In genomic region chr7:106985236-106985635, GRCm38 (mm10) we compare ENCODE assay signal across 30 mouse cellular contexts. TPM values are rescaled to one million over a fixed set of nuclear protein-coding genes. Genes with fewer than 3 reads are reported as not detected.
A peak's percentile ranks its signal among the peaks of the same experiment; 100 is the strongest.
DNase-seq lines count a peak whose midpoint lies in the region; TF ChIP-seq lines count a peak whose summit lies in the region.
"Had no signal": no experiment of that assay in that cellular context is flagged by ENCODE, and none has a peak within 500 bp of the region (broad histone marks: within the 10 kb centered on the region; RNA-seq: fewer than 3 reads in every experiment).

No protein-coding gene starts in this region.

- no peaks in the 10 kb centered on the region for H3K27me3 ChIP-seq in spleen, adult 2 months (ENCODE audit: control insufficient read depth, insufficient read depth, low read length)
- H3K27me3 ChIP-seq in forebrain, embryonic 10.5 days (ENCODE audit: poor library complexity, severe bottlenecking), result no peaks in the 10 kb centered on the region
- H3K27me3 ChIP-seq: embryonic facial prominence, embryonic 15.5 days; forebrain, embryonic 15.5 days; heart, embryonic 15.5 days; hindbrain, embryonic 13.5 days; intestine, embryonic 15.5 days; kidney, embryonic 15.5 days had no signal

- TF ChIP-seq POLR2A in spleen, adult 2 months (IDR thresholded peaks at IDR 0.05; ENCODE audit: low read depth, low read length), result no peak

- TF ChIP-seq CTCF in spleen, adult 2 months (IDR thresholded peaks at IDR 0.05; ENCODE audit: extremely low read depth, insufficient read depth, insufficient read length, insufficient replicate concordance), result no peak

- no peaks in the 10 kb centered on the region for H3K4me1 ChIP-seq in spleen, adult 2 months (ENCODE audit: control insufficient read depth, insufficient read depth, insufficient read length)
- no peaks in the 10 kb centered on the region for H3K4me1 ChIP-seq in ES-E14 (ENCODE audit: control insufficient read depth in 2 of 2, insufficient read depth in 2 of 2, low read length in 2 of 2, poor library complexity in 1 of 2)
- H3K4me1 ChIP-seq in forebrain, embryonic 10.5 days, result no peaks in the 10 kb centered on the region
- H3K4me1 ChIP-seq: embryonic facial prominence, embryonic 15.5 days; forebrain, embryonic 15.5 days; heart, embryonic 15.5 days; hindbrain, embryonic 13.5 days; intestine, embryonic 15.5 days; kidney, embryonic 15.5 days had no signal

- peak overlapping the region; percentile 73 for H3K9ac ChIP-seq in ES-E14 (ENCODE audit: insufficient read depth, low read depth, low read length, poor library complexity, severe bottlenecking)
- H3K9ac ChIP-seq: embryonic facial prominence, embryonic 15.5 days; forebrain, embryonic 15.5 days; heart, embryonic 15.5 days; hindbrain, embryonic 13.5 days; intestine, embryonic 15.5 days; kidney, embryonic 15.5 days had no signal

- H3K4me3 ChIP-seq in spleen, adult 2 months (ENCODE audit: extremely low read depth, insufficient read depth, insufficient read length), result peak overlapping the region; percentile 44; the same call in 1 of the 2 replicates
- peak overlapping the region; percentile 58 to 61 for H3K4me3 ChIP-seq in ES-E14 (ENCODE audit: insufficient read depth in 1 of 2, low read depth in 1 of 2, low read length in 2 of 2, poor library complexity in 1 of 2, severe bottlenecking in 1 of 2)
- no peak overlapping the region for H3K4me3 ChIP-seq in forebrain, embryonic 10.5 days
- H3K4me3 ChIP-seq: embryonic facial prominence, embryonic 15.5 days; erythroblast, embryonic 14.5 days; forebrain, embryonic 15.5 days; heart, adult 2 months; heart, embryonic 15.5 days; hindbrain, embryonic 13.5 days; intestine, embryonic 15.5 days; kidney, embryonic 15.5 days had no signal

- no peaks in the 10 kb centered on the region for H3K36me3 ChIP-seq in spleen, adult 2 months (ENCODE audit: control insufficient read depth, insufficient read depth, low read length)
- H3K36me3 ChIP-seq in ES-E14 (ENCODE audit: control insufficient read depth, insufficient read depth, low read length, poor library complexity, severe bottlenecking), result no peaks in the 10 kb centered on the region
- no peaks in the 10 kb centered on the region for H3K36me3 ChIP-seq in forebrain, embryonic 10.5 days (replicated peaks)
- H3K36me3 ChIP-seq: embryonic facial prominence, embryonic 15.5 days; forebrain, embryonic 15.5 days; heart, embryonic 15.5 days; hindbrain, embryonic 13.5 days; intestine, embryonic 15.5 days; kidney, embryonic 15.5 days had no signal

- no peak for DNase-seq in spleen, adult 2 months (ENCODE audit: low read depth in 1 of 2, low spot score in 2 of 2)
- no peak for DNase-seq in spleen, postnatal 4 days (ENCODE audit: low spot score in 2 of 2)
- no peak for DNase-seq in ES-E14 (ENCODE audit: low read depth, low spot score)
- peak; percentile 54 for DNase-seq in R1 (ENCODE audit: low read depth, low spot score)
- peak; percentile 1 for DNase-seq in naive thymus-derived CD4-positive, alpha-beta T cell, adult 2 months (ENCODE audit: low read depth)
- no peak for DNase-seq in kidney, postnatal 4 days
- DNase-seq in forebrain, embryonic 10.5 days (ENCODE audit: extremely low spot score, low spot score), result no peak
- no peak for DNase-seq in adrenal gland, adult 18-20 months (ENCODE audit: low spot score in 2 of 2)
- DNase-seq: adrenal gland, adult 2 months; adrenal gland, postnatal 25 days; cerebellum, adult 8-10 months; cerebellum, postnatal 14 days; gastrocnemius, postnatal 10 days; heart, adult 2 months; heart, postnatal 14 days; kidney, adult 2 months had no signal

- 95% methylated on average over 3 of the region's 3 CpGs for WGBS in spleen, adult 2 months
- 87% methylated on average over 3 of the region's 3 CpGs for WGBS in forebrain, embryonic 10.5 days

- no peaks in the 10 kb centered on the region for H3K9me3 ChIP-seq in ES-E14 (ENCODE audit: control insufficient read depth, insufficient read depth, low read depth, low read length)
- peaks cover 7% of the 10 kb centered on the region; the same call in 1 of the 2 replicates for H3K9me3 ChIP-seq in forebrain, embryonic 10.5 days
- H3K9me3 ChIP-seq: embryonic facial prominence, embryonic 15.5 days; forebrain, embryonic 15.5 days; heart, embryonic 15.5 days; hindbrain, embryonic 13.5 days; intestine, embryonic 15.5 days; kidney, embryonic 15.5 days had no signal

- in situ Hi-C loops in ES-E14 (cut with MboI; ENCODE audit: low sequenced_read_pairs in 2 of 2, unreplicated experiment in 2 of 2), result no loop called here

- no peak overlapping the region for H3K27ac ChIP-seq in spleen, adult 2 months (ENCODE audit: insufficient read depth, low read length)
- peak overlapping the region; percentile 24; the same call in 1 of the 2 replicates for H3K27ac ChIP-seq in ES-E14 (ENCODE audit: insufficient read depth, low read depth, low read length, poor library complexity, severe bottlenecking)
- H3K27ac ChIP-seq in forebrain, embryonic 10.5 days, result no peak overlapping the region
- H3K27ac ChIP-seq: embryonic facial prominence, embryonic 15.5 days; forebrain, embryonic 15.5 days; heart, adult 2 months; heart, embryonic 15.5 days; hindbrain, embryonic 13.5 days; hindbrain, postnatal 0 days; intestine, embryonic 15.5 days; kidney, embryonic 15.5 days had no signal

TF ChIP-seq in ES-E14, 5 proteins besides CTCF, POLR2A, EP300 and RAD21:
- TF ChIP-seq CHD2 (IDR thresholded peaks at IDR 0.05; ENCODE audit: low read depth, low read length), result no peak
- no peak for TF ChIP-seq HCFC1 (IDR thresholded peaks at IDR 0.05; ENCODE audit: borderline replicate concordance, insufficient read depth, low read length)
- no peak for TF ChIP-seq ZNF384 (IDR thresholded peaks at IDR 0.05; ENCODE audit: low read depth, low read length)
- TF ChIP-seq ZC3H11A (IDR thresholded peaks at IDR 0.05; ENCODE audit: borderline replicate concordance, low read depth, low read length), result no peak
- TF ChIP-seq MAFK (IDR thresholded peaks at IDR 0.05; ENCODE audit: insufficient read depth, low read depth, low read length), result no peak

RNA-seq across cellular contexts. Expression of gene Olfr711, which starts 10.0 kb away (rescaled TPM):
- polyA plus RNA-seq in spleen, adult 2 months (2012; rRNA removed), result not detected in 2 replicates
- total RNA-seq in ES-E14 (2012; rRNA removed), result not detected in 2 replicates
- not detected in 2 replicates for polyA plus RNA-seq in forebrain, embryonic 10.5 days (2016; fragmentation: Nextera tagmentation; extraction: Ambion mirVana)
- total RNA-seq in adrenal gland, adult 18-20 months (2021), result not detected
- total RNA-seq: adrenal gland, adult 2 months; adrenal gland, postnatal 25 days; common myeloid progenitor, adult 5-6 weeks; gastrocnemius, postnatal 10 days; heart, adult 2 months; heart, postnatal 14 days; hematopoietic stem cell, adult 5-6 weeks; hindbrain, postnatal 0 days had no signal
- polyA plus RNA-seq: adrenal gland, adult 2 months; embryonic facial prominence, embryonic 11.5 days; embryonic facial prominence, embryonic 15.5 days; erythroblast, embryonic 14.5 days; forebrain, embryonic 11.5 days; forebrain, embryonic 15.5 days; gonadal fat pad, adult 2 months; heart, adult 2 months; heart, embryonic 11.5 days; heart, embryonic 15.5 days; hindbrain, embryonic 13.5 days; hindbrain, postnatal 0 days; intestine, embryonic 15.5 days; kidney, adult 2 months; kidney, embryonic 15.5 days had no signal

RNA-seq across cellular contexts. Expression of gene Olfr2, which starts 20.6 kb away (rescaled TPM):
- polyA plus RNA-seq in spleen, adult 2 months (2012; rRNA removed), result not detected in 2 replicates
- not detected in 2 replicates for total RNA-seq in ES-E14 (2012; rRNA removed)
- not detected in 2 replicates for polyA plus RNA-seq in forebrain, embryonic 10.5 days (2016; fragmentation: Nextera tagmentation; extraction: Ambion mirVana)
- not detected for total RNA-seq in adrenal gland, adult 18-20 months (2021)
- total RNA-seq: adrenal gland, adult 2 months; adrenal gland, postnatal 25 days; common myeloid progenitor, adult 5-6 weeks; gastrocnemius, postnatal 10 days; heart, adult 2 months; heart, postnatal 14 days; hematopoietic stem cell, adult 5-6 weeks; hindbrain, postnatal 0 days had no signal
- polyA plus RNA-seq: adrenal gland, adult 2 months; embryonic facial prominence, embryonic 11.5 days; embryonic facial prominence, embryonic 15.5 days; erythroblast, embryonic 14.5 days; forebrain, embryonic 11.5 days; forebrain, embryonic 15.5 days; gonadal fat pad, adult 2 months; heart, adult 2 months; heart, embryonic 11.5 days; heart, embryonic 15.5 days; hindbrain, embryonic 13.5 days; hindbrain, postnatal 0 days; intestine, embryonic 15.5 days; kidney, adult 2 months; kidney, embryonic 15.5 days had no signal

RNA-seq across cellular contexts. Expression of gene Olfr6, which starts 21.5 kb away (rescaled TPM):
- not detected in 2 replicates for polyA plus RNA-seq in spleen, adult 2 months (2012; rRNA removed)
- not detected in 2 replicates for total RNA-seq in ES-E14 (2012; rRNA removed)
- not detected in 2 replicates for polyA plus RNA-seq in forebrain, embryonic 10.5 days (2016; fragmentation: Nextera tagmentation; extraction: Ambion mirVana)
- not detected for total RNA-seq in adrenal gland, adult 18-20 months (2021)
- total RNA-seq: adrenal gland, adult 2 months; adrenal gland, postnatal 25 days; common myeloid progenitor, adult 5-6 weeks; gastrocnemius, postnatal 10 days; heart, adult 2 months; heart, postnatal 14 days; hematopoietic stem cell, adult 5-6 weeks; hindbrain, postnatal 0 days had no signal
- polyA plus RNA-seq: adrenal gland, adult 2 months; embryonic facial prominence, embryonic 11.5 days; forebrain, embryonic 11.5 days; forebrain, embryonic 15.5 days; gonadal fat pad, adult 2 months; heart, adult 2 months; heart, embryonic 11.5 days; heart, embryonic 15.5 days; hindbrain, embryonic 13.5 days; hindbrain, postnatal 0 days; intestine, embryonic 15.5 days; kidney, adult 2 months; kidney, embryonic 15.5 days had no signal

RNA-seq across cellular contexts. Expression of gene Olfr710, which starts 37.1 kb away (rescaled TPM):
- polyA plus RNA-seq in spleen, adult 2 months (2012; rRNA removed), result not detected in 2 replicates
- not detected in 2 replicates for total RNA-seq in ES-E14 (2012; rRNA removed)
- polyA plus RNA-seq in forebrain, embryonic 10.5 days (2016; fragmentation: Nextera tagmentation; extraction: Ambion mirVana), result not detected in 2 replicates
- total RNA-seq in adrenal gland, adult 18-20 months (2021), result not detected
- total RNA-seq: adrenal gland, adult 2 months; adrenal gland, postnatal 25 days; common myeloid progenitor, adult 5-6 weeks; gastrocnemius, postnatal 10 days; heart, adult 2 months; heart, postnatal 14 days; hematopoietic stem cell, adult 5-6 weeks; hindbrain, postnatal 0 days had no signal
- polyA plus RNA-seq: adrenal gland, adult 2 months; embryonic facial prominence, embryonic 11.5 days; embryonic facial prominence, embryonic 15.5 days; erythroblast, embryonic 14.5 days; forebrain, embryonic 11.5 days; forebrain, embryonic 15.5 days; gonadal fat pad, adult 2 months; heart, adult 2 months; heart, embryonic 11.5 days; heart, embryonic 15.5 days; hindbrain, embryonic 13.5 days; hindbrain, postnatal 0 days; intestine, embryonic 15.5 days; kidney, adult 2 months; kidney, embryonic 15.5 days had no signal

RNA-seq across cellular contexts. Expression of gene Olfr713, which starts 45.7 kb away (rescaled TPM):
- not detected in 2 replicates for polyA plus RNA-seq in spleen, adult 2 months (2012; rRNA removed)
- total RNA-seq in ES-E14 (2012; rRNA removed), result not detected in 2 replicates
- not detected in 2 replicates for polyA plus RNA-seq in forebrain, embryonic 10.5 days (2016; fragmentation: Nextera tagmentation; extraction: Ambion mirVana)
- not detected for total RNA-seq in adrenal gland, adult 18-20 months (2021)
- total RNA-seq: adrenal gland, adult 2 months; adrenal gland, postnatal 25 days; common myeloid progenitor, adult 5-6 weeks; gastrocnemius, postnatal 10 days; heart, adult 2 months; heart, postnatal 14 days; hematopoietic stem cell, adult 5-6 weeks; hindbrain, postnatal 0 days had no signal
- polyA plus RNA-seq: adrenal gland, adult 2 months; embryonic facial prominence, embryonic 11.5 days; erythroblast, embryonic 14.5 days; forebrain, embryonic 11.5 days; forebrain, embryonic 15.5 days; gonadal fat pad, adult 2 months; heart, adult 2 months; heart, embryonic 11.5 days; heart, embryonic 15.5 days; hindbrain, embryonic 13.5 days; hindbrain, postnatal 0 days; intestine, embryonic 15.5 days; kidney, adult 2 months; kidney, embryonic 15.5 days had no signal

Comparison
In these comparisons a context has a peak if more than half of its experiments do, and no peak if none do; other contexts are left out.
1. DNase-seq: peak in R1 (single experiment) and naive thymus-derived CD4-positive, alpha-beta T cell, adult 2 months (single experiment); none in spleen, adult 2 months (0 of 2), spleen, postnatal 4 days (0 of 2), ES-E14 (single experiment), kidney, postnatal 4 days (0 of 2), forebrain, embryonic 10.5 days (single experiment) and adrenal gland, adult 18-20 months (0 of 2).